Mouse (Mus musculus) spleen, postnatal 4 days (tissue): ENCODE results near the gene Mapre3.
A peak's percentile ranks its signal among the peaks of the same experiment; 100 is the strongest.

Source experiments
- DNase-seq, 2 experiments: peaks; one replicate each; pipeline ENCODE4 v3.0.0; 2022; ENCODE audit warnings: low spot score in 2 of 2

Gene Mapre3

GRCm38 (mm10) chr5:30824124-30824988 lies 9.9 kb downstream of the Mapre3 start:
- no peak for DNase-seq

- DNase-seq, result no peak
These were observed 10.7 kb downstream of the Mapre3 start for GRCm38 (mm10) chr5:30825166-30825565.

GRCm38 (mm10) chr5:30825821-30826220 lies 11.4 kb downstream of the Mapre3 start:
- no peak for DNase-seq

- no peak for DNase-seq
These were observed 19.0 kb downstream of the Mapre3 start for GRCm38 (mm10) chr5:30833416-30833815.

- no peak for DNase-seq
These were observed 25.3 kb downstream of the Mapre3 start for GRCm38 (mm10) chr5:30839731-30840130.

- DNase-seq, result no peak
These were observed 27.5 kb downstream of the Mapre3 start for GRCm38 (mm10) chr5:30841896-30842295.

GRCm38 (mm10) chr5:30849891-30850555 lies 35.6 kb downstream of the Mapre3 start:
- DNase-seq, result no peak

GRCm38 (mm10) chr5:30850556-30850925 lies 36.1 kb downstream of the Mapre3 start:
- no peak for DNase-seq

- no peak for DNase-seq
These were observed 39.1 kb downstream of the Mapre3 start for GRCm38 (mm10) chr5:30853522-30853921.

- DNase-seq, result no peak
These were observed 41.2 kb downstream of the Mapre3 start for GRCm38 (mm10) chr5:30855674-30856073.

GRCm38 (mm10) chr5:30856124-30856523 lies 41.7 kb downstream of the Mapre3 start:
- no peak for DNase-seq

GRCm38 (mm10) chr5:30863852-30864251 lies 49.4 kb downstream of the Mapre3 start:
- DNase-seq, result peak in 1 of 2 experiments; percentile 40

- DNase-seq, result no peak
These were observed 49.9 kb downstream of the Mapre3 start for GRCm38 (mm10) chr5:30864322-30864721.

- no peak for DNase-seq
These were observed 52.4 kb downstream of the Mapre3 start for GRCm38 (mm10) chr5:30866871-30867270.

GRCm38 (mm10) chr5:30867712-30868111 lies 53.3 kb downstream of the Mapre3 start, which contains the start of gene Tmem214:
Gene Tmem214 (plus strand): TSS chr5:30868012.
- DNase-seq, result no peak

- no peak for DNase-seq
These were observed 54.5 kb downstream of the Mapre3 start for GRCm38 (mm10) chr5:30868981-30869380.

GRCm38 (mm10) chr5:30869405-30870130 lies 55.1 kb downstream of the Mapre3 start:
- DNase-seq, result peak; percentile 92 to 97

GRCm38 (mm10) chr5:30870131-30870406 lies 55.6 kb downstream of the Mapre3 start:
- no peak for DNase-seq

GRCm38 (mm10) chr5:30872574-30872973 lies 58.1 kb downstream of the Mapre3 start:
- DNase-seq, result no peak

- no peak for DNase-seq
These were observed 59.9 kb downstream of the Mapre3 start for GRCm38 (mm10) chr5:30874365-30874764.

GRCm38 (mm10) chr5:30878616-30879015 lies 64.2 kb downstream of the Mapre3 start:
- DNase-seq, result no peak

- no peak for DNase-seq
These were observed 65.0 kb downstream of the Mapre3 start for GRCm38 (mm10) chr5:30879347-30879943.
